Mouse (Mus musculus): ENCODE data around the gene Irf2.
A peak's percentile ranks its signal among the peaks of the same experiment; 100 is the strongest.

Irf2 gene

DNA sequence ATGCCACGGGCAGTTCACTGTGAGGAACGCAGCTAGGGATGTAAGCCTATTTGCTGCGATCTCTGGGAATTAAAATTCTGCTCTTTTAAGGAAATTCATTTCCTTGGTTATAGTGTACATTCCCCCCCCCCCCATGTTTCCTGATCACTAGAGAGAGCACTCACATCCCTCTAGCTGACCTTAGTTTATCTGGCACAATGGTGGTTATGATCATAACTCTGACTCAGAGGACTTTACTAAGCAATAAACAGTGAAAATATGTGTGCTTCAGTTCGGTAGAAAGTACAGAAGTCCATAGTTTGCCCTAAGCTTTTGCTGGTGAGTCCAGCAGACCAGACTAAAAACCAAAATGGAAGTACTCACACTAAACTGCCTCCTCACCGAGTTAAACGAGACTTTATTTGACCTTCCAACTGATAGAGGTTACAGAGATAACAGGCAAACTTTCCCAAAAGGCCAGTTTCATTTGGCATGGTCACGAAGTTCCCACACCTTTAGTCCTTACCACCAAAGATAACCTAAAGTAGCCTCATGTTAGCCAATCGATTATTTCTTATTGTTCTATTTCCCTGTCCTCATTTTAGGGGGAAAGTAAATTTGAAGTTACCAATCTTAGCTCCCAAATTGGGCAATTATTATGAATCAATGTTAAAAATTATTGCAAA lies 142.4 kb downstream of the Irf2 start:
- DNase-seq (ENCODE audit: low spot score in 2 of 2), result no peak

DNA sequence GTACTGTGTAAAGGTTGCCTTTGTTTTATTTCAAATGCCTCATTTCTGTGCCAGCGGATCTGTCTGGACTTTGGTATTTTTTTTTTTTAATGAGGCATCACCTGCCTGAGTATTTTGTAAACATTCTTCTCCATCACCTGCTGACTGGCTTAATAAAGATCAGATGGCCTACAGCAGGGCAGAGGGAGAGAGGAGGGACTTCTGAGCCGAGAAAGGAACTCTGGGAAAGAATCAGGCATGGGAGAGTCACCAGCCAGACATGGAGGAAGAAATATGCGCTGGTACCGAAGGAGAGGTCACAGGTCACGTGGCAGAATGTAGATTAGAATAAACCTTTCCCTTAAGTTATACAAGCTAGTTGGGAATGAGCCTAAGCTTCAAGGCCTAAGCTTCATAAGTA lies 143.2 kb downstream of the Irf2 start:
- DNase-seq (ENCODE audit: low spot score in 2 of 2), result no peak

DNA sequence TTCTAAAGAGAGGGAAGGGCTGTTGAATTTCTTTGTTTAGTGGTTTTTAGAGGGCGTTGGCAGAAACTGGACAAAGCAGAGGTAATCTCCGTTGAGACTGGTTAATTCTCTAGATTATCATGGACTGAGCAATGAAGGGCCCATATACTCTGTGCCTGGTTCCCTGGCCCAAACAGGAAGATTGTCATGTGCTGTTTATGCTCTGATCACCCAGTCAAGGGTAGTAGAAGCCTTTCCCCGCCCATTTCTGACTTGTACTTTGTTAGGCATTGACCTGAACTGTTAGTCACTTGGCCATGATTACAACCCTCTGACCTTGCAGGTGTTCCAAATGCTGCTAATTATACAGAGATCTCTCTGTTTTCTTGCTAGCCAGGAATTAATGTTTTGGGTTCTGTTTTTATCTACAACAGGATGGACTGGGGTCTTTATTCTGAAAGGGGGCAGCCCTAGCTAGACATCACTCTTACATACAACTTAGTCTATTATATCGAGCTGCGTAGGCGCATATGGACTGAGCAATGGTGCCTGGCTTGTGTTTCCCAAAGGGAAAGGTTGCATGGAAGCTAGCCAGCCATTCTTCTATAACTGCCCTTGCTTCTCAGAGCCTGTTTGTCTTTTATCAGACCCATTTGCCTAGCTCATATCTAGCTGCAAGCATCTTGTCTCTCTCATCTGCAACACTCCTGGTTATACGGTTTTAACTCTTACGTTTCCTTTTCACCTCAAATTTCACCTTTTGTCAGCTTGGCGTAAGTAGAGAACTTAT lies 143.9 kb downstream of the Irf2 start:
- DNase-seq (ENCODE audit: low spot score in 2 of 2), result no peak

DNA sequence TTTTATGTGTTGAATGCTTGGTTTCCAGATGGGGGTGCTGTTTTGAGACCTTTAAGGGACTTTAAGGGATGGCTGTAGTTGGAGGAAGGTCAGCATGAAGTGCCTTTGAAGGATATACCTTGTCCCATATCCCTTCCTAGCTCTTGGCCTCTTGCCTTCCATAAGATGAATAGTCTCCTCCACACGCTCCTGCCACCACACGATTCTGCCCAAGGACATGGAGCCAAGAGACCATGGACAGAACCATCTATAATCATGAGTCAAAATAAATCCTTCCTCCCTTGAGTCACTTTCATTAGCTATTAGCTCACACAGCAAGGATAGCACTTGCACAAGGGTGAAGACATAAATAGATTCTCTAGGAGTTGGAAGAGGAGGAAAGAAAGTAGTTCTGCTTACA lies 146.3 kb downstream of the Irf2 start:
- DNase-seq (ENCODE audit: low spot score in 2 of 2), result no peak

DNA sequence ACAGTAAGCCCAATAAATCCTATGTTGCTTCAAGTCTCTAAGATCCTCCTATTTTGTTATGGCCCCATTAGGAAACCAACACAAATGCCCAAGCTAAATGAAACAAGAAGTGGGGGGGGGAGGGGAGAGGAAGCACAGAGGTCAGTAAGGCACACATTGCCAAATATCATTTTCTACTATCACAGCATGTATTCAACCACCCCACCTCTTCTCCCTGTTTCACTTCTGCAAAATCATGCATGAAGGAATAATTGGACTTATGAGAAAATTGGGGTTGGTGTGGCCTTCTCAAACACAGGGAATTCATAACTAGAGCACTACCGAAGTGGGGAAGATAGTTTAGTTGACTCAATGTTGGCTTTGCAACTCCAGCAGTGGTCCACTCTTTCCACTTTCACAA lies 146.7 kb downstream of the Irf2 start:
- DNase-seq (ENCODE audit: low spot score in 2 of 2), result no peak

DNA sequence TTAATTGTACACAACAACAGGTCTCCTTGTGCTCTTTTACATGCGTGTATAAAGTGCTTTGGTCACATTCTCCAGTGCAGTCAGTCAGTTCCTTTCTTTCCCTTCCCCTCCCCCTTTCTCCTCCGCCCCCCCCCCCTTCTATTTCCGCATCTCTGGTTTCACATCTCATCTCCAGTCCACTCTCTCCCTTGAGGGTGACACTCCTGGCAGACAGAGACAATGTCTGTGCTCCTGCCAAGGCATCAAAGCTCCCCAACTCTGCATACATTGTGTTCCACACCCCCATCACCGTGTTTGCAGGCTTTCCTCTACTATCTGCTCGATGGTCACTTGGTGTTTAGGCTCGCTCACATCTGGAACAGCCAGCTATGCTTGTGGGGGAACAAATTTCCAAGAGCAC lies 147.9 kb downstream of the Irf2 start:
- DNase-seq (ENCODE audit: low spot score in 2 of 2), result no peak

DNA sequence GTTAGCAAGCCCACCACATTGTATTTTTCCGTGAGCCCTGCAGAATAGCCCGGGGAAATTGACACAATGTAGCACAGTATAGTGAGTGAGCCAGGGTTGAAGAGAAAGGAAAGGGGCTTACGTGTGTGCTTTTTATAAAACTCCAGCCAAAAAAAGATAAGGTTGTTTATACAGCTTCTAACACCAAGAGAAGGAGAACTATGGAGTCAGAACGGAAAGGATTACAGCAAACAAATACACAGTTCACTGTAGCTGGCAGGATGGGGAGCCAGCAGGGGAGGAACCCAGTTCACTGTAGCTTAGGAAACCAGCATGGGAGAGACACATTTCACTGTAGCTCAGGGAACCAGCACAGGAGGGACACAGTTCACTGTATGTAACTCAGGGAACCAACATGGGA lies 149.0 kb downstream of the Irf2 start:
- no peak for DNase-seq (ENCODE audit: low spot score in 2 of 2)

DNA sequence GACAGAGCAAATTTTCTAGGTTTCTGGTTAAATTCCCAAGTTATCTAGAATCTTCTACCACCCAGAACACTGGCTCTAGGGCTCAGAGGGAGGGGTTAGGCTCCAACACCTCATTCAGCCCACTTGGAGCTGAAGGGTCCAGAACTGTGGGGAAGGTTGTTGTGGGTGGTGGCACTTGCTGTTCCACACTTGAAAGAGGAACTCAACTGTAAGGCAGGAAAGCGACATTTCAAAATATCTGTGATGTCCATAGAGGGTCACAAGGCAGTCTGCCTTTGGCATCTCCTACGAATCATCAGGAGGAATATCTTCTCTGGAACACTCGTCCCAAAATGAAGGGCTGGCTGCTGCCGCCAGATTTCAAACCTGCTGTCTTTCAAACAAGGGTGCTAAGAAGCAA lies 150.7 kb downstream of the Irf2 start:
- no peak for DNase-seq (ENCODE audit: low spot score in 2 of 2)

DNA sequence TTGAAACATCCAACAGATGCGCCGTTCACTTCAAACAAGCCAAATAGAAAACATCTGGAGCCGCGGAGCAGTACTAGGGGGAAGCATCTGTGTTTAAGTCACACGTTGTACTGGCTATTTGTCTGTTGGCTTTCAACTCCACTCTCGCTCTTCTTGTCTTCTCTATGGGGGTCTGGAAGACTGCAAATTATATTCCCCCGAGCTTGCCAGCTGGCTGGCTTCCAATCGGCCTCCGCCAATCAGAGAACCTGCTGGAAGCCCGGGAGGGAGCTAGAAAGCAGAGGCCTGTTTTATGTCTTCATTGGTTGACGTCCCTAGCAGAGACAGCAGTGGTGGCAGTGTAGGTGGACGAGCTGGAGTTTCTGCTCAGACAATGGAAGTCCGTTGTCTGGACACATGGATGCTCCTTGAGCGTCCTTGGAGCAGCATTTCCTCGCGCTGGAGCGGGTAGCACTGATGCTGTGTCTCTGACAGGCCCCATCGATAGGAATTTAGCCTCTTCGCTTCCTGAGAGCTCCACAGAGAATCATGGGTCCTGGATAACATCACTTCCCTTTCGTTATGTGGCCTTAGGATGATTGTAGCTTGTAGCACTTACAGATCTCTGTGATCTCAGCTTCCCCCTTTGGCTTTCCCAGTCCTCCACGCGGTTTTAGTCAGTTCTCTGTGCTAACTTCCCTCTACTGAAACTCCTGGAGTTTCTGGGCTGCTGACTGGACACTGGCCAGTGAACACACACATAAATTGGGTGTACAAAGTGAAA lies 153.2 kb downstream of the Irf2 start:
- peak; percentile 25 to 31 for DNase-seq (ENCODE audit: low spot score in 2 of 2)

DNA sequence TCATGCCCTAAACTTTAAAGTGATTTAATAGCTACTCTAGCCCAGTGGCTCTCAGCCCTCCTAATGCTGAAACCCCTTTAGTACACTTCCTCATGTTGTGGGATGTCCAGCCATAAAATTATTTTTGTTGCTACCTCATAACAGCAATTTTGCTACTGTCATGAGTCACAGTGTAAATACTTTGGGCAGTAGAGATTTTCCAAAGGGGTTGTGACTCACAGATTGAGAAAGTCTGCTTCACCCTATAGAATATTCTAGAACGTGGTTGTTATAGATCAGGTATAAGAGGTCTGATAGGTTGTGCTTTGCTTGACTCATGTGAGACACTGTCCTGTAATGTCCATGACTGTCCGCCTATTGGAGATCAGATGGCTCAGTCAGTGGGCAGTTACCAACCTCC lies 154.9 kb downstream of the Irf2 start:
- no peak for DNase-seq (ENCODE audit: low spot score in 2 of 2)

DNA sequence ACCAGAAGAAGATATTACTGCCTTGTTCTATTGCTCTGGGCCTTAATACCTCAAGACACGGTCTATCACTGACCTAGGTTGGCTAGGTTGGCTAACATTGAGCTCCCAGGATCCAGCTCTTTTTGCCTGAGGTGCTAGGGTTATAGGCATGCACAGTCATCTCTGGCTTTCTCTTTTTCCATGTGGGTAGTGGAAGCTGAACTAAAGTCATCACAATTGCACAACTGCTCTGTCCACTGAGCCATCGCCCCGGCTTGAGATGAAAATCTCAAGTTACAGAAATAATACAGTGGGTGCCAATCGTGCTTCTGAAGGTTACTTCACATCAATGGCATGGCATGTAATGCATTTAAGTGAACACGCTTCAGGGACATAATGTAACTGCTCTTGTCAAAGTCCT lies 156.5 kb downstream of the Irf2 start:
- no peak for DNase-seq (ENCODE audit: low spot score in 2 of 2)

DNA sequence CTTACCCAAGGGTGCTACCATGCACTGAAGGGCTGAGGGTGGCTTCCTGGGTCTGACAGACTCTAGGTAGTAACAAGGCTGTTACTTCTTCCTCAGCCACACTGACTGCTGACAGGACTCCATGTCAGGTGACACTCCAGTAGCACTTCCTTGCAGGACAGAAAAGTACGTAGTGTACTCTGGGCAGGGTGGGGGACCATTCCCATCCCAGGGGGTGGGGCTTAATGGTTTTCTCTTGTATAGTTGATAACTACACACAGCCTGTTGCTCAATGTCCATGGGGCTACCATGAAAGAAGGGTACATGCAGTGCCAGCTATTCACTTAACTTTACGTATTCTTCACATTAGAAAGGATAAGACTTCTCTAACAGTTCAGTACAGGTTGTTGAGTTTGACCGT lies 157.2 kb downstream of the Irf2 start:
- DNase-seq (ENCODE audit: low spot score in 2 of 2), result no peak
